Mouse (Mus musculus) forebrain, embryonic 16.5 days (tissue): ENCODE measurements around the gene Cept1. TPM values are rescaled to one million over a fixed set of nuclear protein-coding genes. Genes with fewer than 3 reads are reported as not detected.

ENCODE experiments used
- ATAC-seq: fragments of 200-750 bp; cut with Nextera tagmentation; 2 replicates; pipeline ENCODE4 v1.8.0; 2017; ENCODE audit warnings: mild to moderate bottlenecking, moderate library complexity
- H3K27ac ChIP-seq: fragments of 300-500 bp; sonication (generic); 2 replicates; pipeline ENCODE4 v1.5.1; 2014; ENCODE audit warnings: low read length, control low read depth
- H3K27me3 ChIP-seq: fragments of 300-500 bp; sonication (generic); replicated peaks from 2 replicates; pipeline ENCODE4 v1.6.1; 2014; ENCODE audit warnings: low read length; ENCODE audit not compliant: control insufficient read depth, insufficient read depth
- H3K36me3 ChIP-seq: fragments of 300-500 bp; sonication (generic); 2 replicates; pipeline ENCODE4 v1.6.1; 2014; ENCODE audit not compliant: control insufficient read depth, insufficient read depth
- H3K4me1 ChIP-seq: fragments of 300-500 bp; sonication (generic); replicated peaks from 2 replicates; pipeline ENCODE4 v1.6.1; 2014; ENCODE audit warnings: low read length; ENCODE audit not compliant: control insufficient read depth, insufficient read depth
- H3K4me2 ChIP-seq: fragments of 300-500 bp; sonication (generic); 2 replicates; pipeline ENCODE4 v1.6.1; 2014; ENCODE audit warnings: mild to moderate bottlenecking, low read length, control low read depth
- H3K4me3 ChIP-seq: fragments of 300-500 bp; sonication (generic); replicated peaks from 2 replicates; pipeline ENCODE4 v1.5.1; 2014; ENCODE audit warnings: mild to moderate bottlenecking, low read length, control low read depth
- H3K9ac ChIP-seq: fragments of 300-500 bp; sonication (generic); replicated peaks from 2 replicates; pipeline ENCODE4 v1.6.1; 2014; ENCODE audit warnings: low read depth, low read length, control low read depth
- H3K9me3 ChIP-seq: fragments of 300-500 bp; sonication (generic); 2 replicates; pipeline ENCODE4 v1.6.1; 2016; ENCODE audit warnings: low read length; ENCODE audit not compliant: control insufficient read depth
- WGBS: fragments of 180-500 bp; shearing (Covaris S2); extraction: QIAGEN DNeasy Blood & Tissue Kit; methylation state at CpG from one replicate; pipeline ENCODE4 v1.1.7; 2014; 5-methylcytosine and 5-hydroxymethylcytosine counted together
- polyA plus RNA-seq: library from polyadenylated mRNA; unstranded; fragments of >200 nt; fragmentation: Nextera tagmentation; extraction: Ambion mirVana; gene quantifications from 2 replicates; pipeline ENCODE4 v1.2.1, GENCODE M21; 2015

Gene Cept1
- polyA plus RNA-seq, 1 experiment from 2014 or later: 45.8 TPM

DNA sequence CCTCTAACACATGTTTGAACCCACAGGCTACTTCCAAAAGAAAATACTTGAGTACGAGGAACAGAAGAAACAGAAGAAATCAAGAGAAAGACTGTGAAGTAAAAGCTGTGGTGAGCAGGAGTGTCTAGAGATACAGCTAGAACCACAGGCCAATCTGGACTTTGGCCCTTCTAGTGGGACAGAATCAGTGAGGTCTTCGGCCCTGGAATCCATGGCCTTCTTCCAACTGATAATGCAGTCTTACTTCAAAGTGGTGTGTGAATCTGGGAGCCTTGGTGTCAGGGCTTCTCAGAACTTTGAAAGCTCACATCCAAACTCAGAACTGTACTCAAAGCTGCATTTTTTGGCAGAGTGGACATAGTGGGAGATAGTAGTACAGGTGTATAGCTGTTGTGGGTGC lies 47.1 kb downstream of the Cept1 start:
- H3K9me3 ChIP-seq: no peaks in the 10 kb centered on the region
- no peak for ATAC-seq
- no peaks in the 10 kb centered on the region for H3K27me3 ChIP-seq
- H3K9ac ChIP-seq: no peak overlapping the region
- H3K27ac ChIP-seq: no peak overlapping the region
- H3K4me2 ChIP-seq: no peak overlapping the region
- 97% methylated on average over 2 of the region's 2 CpGs for WGBS
- peaks cover 14% of the 10 kb centered on the region for H3K36me3 ChIP-seq
- no peaks in the 10 kb centered on the region for H3K4me1 ChIP-seq
- H3K4me3 ChIP-seq: no peak overlapping the region

DNA sequence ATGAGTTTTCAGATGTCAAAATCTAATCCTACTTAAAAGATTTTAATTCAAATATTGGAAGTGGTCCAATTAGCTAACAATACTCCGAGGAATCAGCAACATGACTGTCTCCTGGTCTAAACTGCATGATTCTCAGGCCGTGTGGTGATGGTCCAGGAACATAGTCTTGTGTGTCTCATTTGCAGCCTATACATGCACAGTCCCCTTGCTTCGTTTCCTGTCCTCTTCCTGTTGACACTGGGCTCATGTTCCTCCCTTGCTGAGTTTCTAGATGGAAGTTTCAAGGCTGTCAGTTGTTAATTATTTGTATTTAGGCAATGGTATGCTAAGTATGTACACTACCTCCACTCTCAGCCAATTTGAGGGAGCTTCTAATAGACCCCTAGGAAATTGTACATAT lies 50.6 kb downstream of the Cept1 start:
- H3K9me3 ChIP-seq: no peaks in the 10 kb centered on the region
- H3K4me3 ChIP-seq: no peak overlapping the region
- H3K9ac ChIP-seq: no peak overlapping the region
- no peak overlapping the region for H3K27ac ChIP-seq
- no peak overlapping the region for H3K4me2 ChIP-seq
- no peak for ATAC-seq
- 83% methylated on average over 3 of the region's 3 CpGs for WGBS
- 0 out of 2 replicates have a peak, but pooled peaks cover 4% of the 10 kb centered on the region for H3K36me3 ChIP-seq
- H3K27me3 ChIP-seq: no peaks in the 10 kb centered on the region
- H3K4me1 ChIP-seq: no peaks in the 10 kb centered on the region

DNA sequence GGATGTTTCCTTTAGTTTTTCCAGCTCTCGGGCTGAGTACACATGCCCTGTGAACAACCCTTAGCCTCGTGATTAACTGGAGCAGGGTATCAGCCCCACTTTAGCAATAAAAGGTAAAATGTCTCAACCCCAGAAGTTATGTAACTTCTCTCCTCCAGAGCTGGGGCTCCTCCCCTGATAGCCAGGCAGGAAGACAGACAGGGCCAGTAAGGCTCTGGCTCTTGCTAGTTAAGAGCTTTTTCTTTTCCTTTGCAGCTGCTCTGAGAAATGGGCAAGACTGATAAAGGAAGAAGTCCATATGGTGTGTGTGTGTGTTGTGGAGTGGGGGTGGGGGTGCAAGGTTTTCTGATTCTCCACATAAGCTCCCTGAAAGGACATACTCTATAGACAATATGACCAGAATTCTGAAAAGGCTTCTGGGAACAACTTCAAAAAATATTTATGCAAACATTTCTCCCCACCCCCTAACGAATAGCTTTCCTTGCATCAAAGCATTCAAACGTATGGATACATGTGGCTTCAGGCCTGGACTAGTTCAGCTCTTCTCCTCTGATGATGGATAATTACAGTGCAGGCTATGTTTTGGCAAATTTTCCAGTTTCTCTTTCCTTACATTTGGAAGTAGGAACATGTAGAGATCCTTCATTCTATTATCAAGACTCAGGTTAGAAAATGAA lies 51.4 kb downstream of the Cept1 start:
- H3K27ac ChIP-seq: no peak overlapping the region
- no peaks in the 10 kb centered on the region for H3K4me1 ChIP-seq
- H3K4me2 ChIP-seq: no peak overlapping the region
- ATAC-seq: no peak
- no peaks in the 10 kb centered on the region for H3K27me3 ChIP-seq
- H3K36me3 ChIP-seq: 0 out of 2 replicates have a peak, but pooled peaks cover 4% of the 10 kb centered on the region
- H3K9me3 ChIP-seq: no peaks in the 10 kb centered on the region
- 63% methylated on average over 4 of the region's 4 CpGs for WGBS
- no peak overlapping the region for H3K4me3 ChIP-seq
- no peak overlapping the region for H3K9ac ChIP-seq

DNA sequence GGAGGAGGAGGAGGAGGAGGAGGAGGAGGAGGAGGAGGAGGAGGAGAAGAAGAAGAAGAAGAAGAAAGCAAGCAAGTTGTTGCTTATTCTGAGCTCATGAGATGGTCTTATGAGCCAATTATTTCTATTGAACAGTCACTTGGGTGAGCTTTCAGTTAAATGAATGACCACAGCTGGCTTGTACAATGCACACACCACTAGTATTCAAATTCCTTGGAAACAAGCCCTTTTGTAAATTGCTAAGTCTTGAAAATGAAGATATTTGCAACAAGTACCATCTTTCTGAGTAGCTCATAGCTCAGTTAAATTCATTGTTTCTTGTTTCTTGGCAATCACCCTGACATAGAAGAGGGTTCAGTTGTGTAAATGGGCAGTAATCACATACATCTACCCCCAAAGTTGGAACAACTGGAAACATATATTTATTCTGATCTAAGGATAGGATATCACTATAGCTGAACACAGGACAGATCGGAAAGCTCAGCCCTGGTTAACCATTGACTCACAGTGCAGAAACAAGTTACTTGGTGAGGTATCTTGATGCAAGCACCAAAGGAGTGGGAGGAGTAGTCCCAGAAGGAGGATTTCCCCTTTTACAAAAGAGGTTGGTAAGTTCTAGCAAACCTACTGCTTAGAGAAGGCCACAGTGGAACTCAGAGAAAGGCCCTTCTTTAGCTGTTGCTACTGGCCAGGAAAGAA lies 52.1 kb downstream of the Cept1 start:
- no peaks in the 10 kb centered on the region for H3K27me3 ChIP-seq
- 94% methylated on average over 1 of the region's 1 CpGs for WGBS
- no peak overlapping the region for H3K9ac ChIP-seq
- H3K4me3 ChIP-seq: no peak overlapping the region
- H3K36me3 ChIP-seq: no peaks in the 10 kb centered on the region
- ATAC-seq: no peak
- H3K4me2 ChIP-seq: no peak overlapping the region
- no peak overlapping the region for H3K27ac ChIP-seq
- no peaks in the 10 kb centered on the region for H3K4me1 ChIP-seq
- H3K9me3 ChIP-seq: no peaks in the 10 kb centered on the region

DNA sequence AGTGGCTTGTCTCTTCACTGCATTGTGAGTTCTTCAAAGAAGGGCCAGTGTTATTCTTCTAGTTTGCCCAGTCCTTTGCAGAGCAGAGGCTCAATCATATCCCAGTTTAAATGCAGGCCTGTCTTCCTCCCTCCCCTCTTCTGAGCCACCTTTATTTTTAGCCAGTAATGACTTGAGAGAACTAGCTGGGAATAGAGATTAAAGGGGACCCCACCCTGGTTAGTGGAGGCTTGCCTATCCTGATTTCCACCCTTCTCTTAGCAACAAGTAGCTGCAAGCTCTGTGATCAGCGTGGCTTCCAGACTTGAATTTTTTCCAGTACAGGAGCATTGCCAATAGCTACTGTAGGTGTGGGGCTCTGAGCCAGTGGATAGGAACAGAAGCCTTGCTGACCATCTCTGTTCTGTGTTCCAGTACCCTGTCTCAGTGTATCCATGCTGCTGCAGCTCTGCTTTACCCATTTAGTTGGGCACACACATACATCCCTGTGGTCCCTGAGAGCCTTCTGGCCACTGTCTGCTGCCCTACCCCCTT lies 53.1 kb downstream of the Cept1 start:
- H3K36me3 ChIP-seq: no peaks in the 10 kb centered on the region
- no peak overlapping the region for H3K27ac ChIP-seq
- H3K9me3 ChIP-seq: no peaks in the 10 kb centered on the region
- no peak for ATAC-seq
- H3K4me3 ChIP-seq: no peak overlapping the region
- H3K4me1 ChIP-seq: no peaks in the 10 kb centered on the region
- no peak overlapping the region for H3K4me2 ChIP-seq
- no peak overlapping the region for H3K9ac ChIP-seq
- WGBS: 82% methylated on average over 1 of the region's 1 CpGs
- no peaks in the 10 kb centered on the region for H3K27me3 ChIP-seq

DNA sequence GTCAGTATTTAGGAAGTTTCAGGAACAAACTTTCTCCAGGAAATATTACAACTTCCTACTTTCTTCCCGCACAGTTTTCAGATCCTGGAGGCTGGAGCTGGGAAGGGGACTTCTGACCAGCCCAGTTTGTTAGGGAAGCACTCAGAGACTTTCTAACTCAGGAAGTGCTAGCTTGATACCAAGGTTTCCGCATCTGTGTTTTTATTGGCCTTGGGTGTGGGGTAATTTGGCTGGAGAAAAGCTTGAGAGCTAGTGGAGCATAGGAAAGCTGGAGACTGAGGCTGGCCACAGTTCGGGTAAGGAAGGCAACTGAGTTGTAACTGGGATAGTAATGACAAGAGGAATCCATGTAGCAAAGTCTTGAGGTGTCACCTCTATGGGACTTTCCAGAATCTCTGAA lies 53.7 kb downstream of the Cept1 start:
- 91% methylated on average over 3 of the region's 3 CpGs for WGBS
- no peak overlapping the region for H3K4me2 ChIP-seq

DNA sequence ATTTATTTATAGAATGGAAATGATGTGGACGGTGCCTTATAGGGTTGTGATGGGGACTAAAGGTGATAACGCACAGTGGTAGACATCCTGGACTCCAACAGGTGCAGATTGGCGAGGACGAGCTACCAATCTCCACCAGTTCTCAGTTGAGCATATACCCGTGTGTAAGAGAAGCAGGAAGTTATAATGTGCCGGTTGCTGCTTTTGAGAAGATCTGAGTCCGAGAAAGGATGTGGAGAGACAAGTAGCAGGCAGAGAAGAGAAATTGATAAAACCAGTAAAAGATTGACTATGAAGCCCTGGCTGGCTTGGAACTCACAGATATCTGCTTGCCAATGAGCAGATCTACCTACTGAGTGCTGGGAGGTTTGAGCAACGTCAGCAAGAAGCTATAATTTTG lies 54.4 kb downstream of the Cept1 start:
- Histone ChIP-seq H3K27ac (no peak overlapping the region), H3K4me1 (no peaks in the 10 kb centered on the region), H3K9me3 (no peaks in the 10 kb centered on the region), H3K4me3 (no peak overlapping the region), H3K4me2 (no peak overlapping the region), H3K27me3 (no peaks in the 10 kb centered on the region), H3K36me3 (no peaks in the 10 kb centered on the region), H3K9ac (no peak overlapping the region)
- WGBS: 93% methylated on average over 8 of the region's 8 CpGs
- ATAC-seq: no peak

More for the DNA sequence above, 53.7 kb downstream of the Cept1 start:
- H3K4me1 ChIP-seq: no peaks in the 10 kb centered on the region
- no peak overlapping the region for H3K9ac ChIP-seq
- ATAC-seq: no peak
- H3K27me3 ChIP-seq: no peaks in the 10 kb centered on the region
- H3K4me3 ChIP-seq: no peak overlapping the region
- H3K27ac ChIP-seq: no peak overlapping the region
- H3K9me3 ChIP-seq: no peaks in the 10 kb centered on the region
- H3K36me3 ChIP-seq: no peaks in the 10 kb centered on the region

DNA sequence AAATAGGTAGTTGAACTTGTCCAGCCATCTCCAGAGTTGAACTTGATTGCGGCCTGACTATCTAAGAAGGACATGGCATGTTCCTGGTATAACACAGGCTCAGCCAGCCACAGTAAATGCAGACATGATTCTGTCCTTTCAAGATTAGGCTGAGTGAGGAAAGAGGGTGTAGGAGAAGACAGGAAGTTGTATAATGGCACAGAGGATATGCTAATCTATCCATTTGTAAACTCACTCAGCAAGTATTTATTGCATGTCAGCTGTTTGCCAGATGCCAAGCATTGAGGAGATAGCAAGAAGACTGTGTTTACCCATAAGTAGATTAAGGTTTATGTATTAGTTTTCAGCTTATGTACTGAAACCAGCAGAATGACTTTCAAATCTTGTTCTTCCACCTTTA lies 54.9 kb downstream of the Cept1 start:
- Histone ChIP-seq H3K4me1 (no peaks in the 10 kb centered on the region), H3K9ac (no peak overlapping the region), H3K36me3 (no peaks in the 10 kb centered on the region), H3K4me3 (no peak overlapping the region), H3K4me2 (no peak overlapping the region), H3K27me3 (no peaks in the 10 kb centered on the region), H3K27ac (no peak overlapping the region), H3K9me3 (no peaks in the 10 kb centered on the region)
- no peak for ATAC-seq
- 97% methylated on average over 1 of the region's 1 CpGs for WGBS

DNA sequence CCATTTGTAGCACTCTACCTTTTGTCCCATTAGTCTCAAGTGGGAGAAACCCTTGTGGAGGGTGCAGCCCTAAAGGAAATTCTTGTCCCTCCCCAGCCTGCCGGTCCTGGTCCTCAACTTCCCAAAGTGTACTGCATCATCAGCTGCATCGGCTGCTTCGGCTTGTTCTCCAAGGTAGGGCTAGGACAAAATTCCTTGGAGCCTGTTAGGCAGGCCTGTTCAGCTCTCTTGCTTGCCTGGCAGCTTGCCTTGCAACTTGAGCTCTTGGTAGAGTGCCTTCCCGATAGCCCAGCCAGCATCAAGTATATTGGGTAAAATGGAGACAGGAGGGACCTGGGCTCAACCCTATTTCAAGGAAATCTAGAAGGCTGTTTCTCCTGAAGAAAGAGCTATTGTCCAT lies 57.4 kb downstream of the Cept1 start:
- ATAC-seq: no peak
- H3K36me3 ChIP-seq: no peaks in the 10 kb centered on the region

More for the DNA sequence above, 57.4 kb downstream of the Cept1 start:
- H3K9ac ChIP-seq: no peak overlapping the region
- H3K4me1 ChIP-seq: no peaks in the 10 kb centered on the region
- no peaks in the 10 kb centered on the region for H3K27me3 ChIP-seq
- no peak overlapping the region for H3K4me2 ChIP-seq
- 94% methylated on average over 4 of the region's 4 CpGs for WGBS
- no peak overlapping the region for H3K4me3 ChIP-seq
- no peak overlapping the region for H3K27ac ChIP-seq
- H3K9me3 ChIP-seq: no peaks in the 10 kb centered on the region
